Mouse (Mus musculus) CH12F3 (cell line): Measurements from ENCODE around the gene Zdhhc13.

Experiments used
- in situ Hi-C: fragments of 300-500 bp; cut with MboI; formaldehyde crosslinking; loops from 2 replicates; pipeline ENCODE4 v1.14.3; 2020; ENCODE audit warnings: low sequenced_read_pairs

The Zdhhc13 gene

GRCm38 (mm10) chr7:48788851-48789572 lies at the start of gene Zdhhc13:
TSS of gene Zdhhc13 (plus strand) at chr7:48789003.
- in situ Hi-C loops, result no loop called here

- in situ Hi-C loops, result loop anchor here (10.0 kb wide), 1 partner anchor 365 kb away; no protein-coding TSS in a partner anchor
Observed at GRCm38 (mm10) chr7:48749298-48750163, 39.3 kb upstream of the Zdhhc13 start.

DNA sequence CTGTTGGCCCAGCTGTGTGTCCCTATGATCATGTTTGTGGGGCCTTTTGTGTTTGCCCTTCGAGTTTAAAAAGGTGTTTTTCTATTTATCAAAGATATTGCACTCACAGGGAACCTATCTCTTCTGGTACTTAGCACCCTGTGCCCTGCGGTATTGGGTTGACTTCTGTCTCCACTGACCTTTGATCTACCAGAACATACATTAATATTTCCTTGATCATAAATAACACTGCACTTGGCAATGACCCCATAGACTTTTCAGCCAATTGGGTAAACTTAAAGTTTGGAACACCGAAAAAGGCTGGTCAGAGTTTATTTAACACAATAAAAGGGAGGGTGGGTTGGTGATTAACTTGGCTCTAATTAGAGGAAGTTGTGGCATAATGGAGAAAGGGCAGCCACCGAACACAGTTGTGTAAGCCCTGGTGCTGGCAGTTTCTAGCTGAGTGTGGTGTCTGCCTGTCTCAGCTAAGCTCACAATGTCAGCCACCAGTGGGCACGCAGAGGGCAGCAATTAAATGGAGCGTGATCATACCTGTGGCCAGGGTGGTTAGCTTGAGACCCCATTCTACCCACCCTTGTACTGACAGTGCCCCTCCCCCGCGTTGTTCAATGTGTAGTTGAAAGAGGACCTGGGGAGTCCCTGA lies 38.5 kb upstream of the Zdhhc13 start:
- in situ Hi-C loops, result loop anchor here (10.0 kb wide), 1 partner anchor 365 kb away; no protein-coding TSS in a partner anchor

DNA sequence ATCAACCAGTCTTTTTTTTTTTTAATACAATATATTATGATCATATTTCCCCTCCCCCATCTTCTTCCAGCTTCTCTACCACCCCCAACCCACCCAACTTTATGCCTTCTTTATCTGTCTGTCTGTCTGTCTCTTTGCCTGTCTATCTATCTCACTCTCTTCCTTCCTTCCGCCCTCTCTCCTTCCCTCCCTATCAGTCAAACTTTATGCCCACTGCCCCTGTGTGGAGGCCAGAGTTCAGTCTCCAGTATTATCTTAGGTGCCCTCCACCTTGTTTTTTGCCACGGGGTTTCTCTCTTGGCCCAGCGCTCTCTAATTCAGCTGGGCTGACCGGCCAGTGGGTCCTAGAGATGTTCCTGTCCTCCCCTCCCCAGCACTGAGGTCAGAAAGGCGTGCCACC lies 37.6 kb upstream of the Zdhhc13 start:
- in situ Hi-C loops, result loop anchor here (10.0 kb wide), 1 partner anchor 364 kb away; no protein-coding TSS in a partner anchor

- in situ Hi-C loops, result loop anchor here (10.0 kb wide), 1 partner anchor 360 kb away; no protein-coding TSS in a partner anchor
Observed at GRCm38 (mm10) chr7:48754415-48754974, 34.3 kb upstream of the Zdhhc13 start.

DNA sequence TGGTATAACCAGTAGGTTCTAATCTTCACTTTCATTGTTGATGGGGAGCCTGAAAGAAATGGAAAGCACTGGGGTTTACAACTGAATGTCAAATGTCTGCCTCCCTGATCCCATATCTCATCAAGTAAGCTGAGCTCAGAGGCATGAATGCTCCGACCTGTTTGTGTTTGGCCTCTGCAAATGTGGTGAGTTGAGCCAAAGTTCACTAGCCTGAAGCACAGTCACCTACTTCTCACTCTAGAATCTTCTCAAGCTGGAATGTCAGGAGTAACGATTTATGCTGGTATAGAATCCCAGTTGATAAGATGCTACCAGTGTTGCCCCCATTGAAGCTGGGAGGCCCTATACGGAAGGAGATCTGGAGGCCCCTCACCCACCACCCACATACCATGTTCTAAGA lies 33.0 kb upstream of the Zdhhc13 start:
- in situ Hi-C loops, result loop anchor here (10.0 kb wide), 1 partner anchor 359 kb away; no protein-coding TSS in a partner anchor

- in situ Hi-C loops, result loop anchor here (10.0 kb wide), 1 partner anchor 358 kb away; no protein-coding TSS in a partner anchor
Observed at GRCm38 (mm10) chr7:48756306-48756931, 32.4 kb upstream of the Zdhhc13 start.

GRCm38 (mm10) chr7:48758083-48758482 lies 30.7 kb upstream of the Zdhhc13 start:
- in situ Hi-C loops, result loop anchor here (10.0 kb wide), 1 partner anchor 357 kb away; no protein-coding TSS in a partner anchor

GRCm38 (mm10) chr7:48760789-48761188 lies 28.0 kb upstream of the Zdhhc13 start:
- in situ Hi-C loops, result no loop called here

GRCm38 (mm10) chr7:48762289-48762688 lies 26.5 kb upstream of the Zdhhc13 start:
- in situ Hi-C loops, result no loop called here

- in situ Hi-C loops, result no loop called here
Observed at GRCm38 (mm10) chr7:48762721-48763120, 26.1 kb upstream of the Zdhhc13 start.

GRCm38 (mm10) chr7:48765959-48766358 lies 22.8 kb upstream of the Zdhhc13 start:
- in situ Hi-C loops, result no loop called here

- in situ Hi-C loops, result no loop called here
Observed at GRCm38 (mm10) chr7:48769721-48770120, 19.1 kb upstream of the Zdhhc13 start.

- in situ Hi-C loops, result no loop called here
Observed at GRCm38 (mm10) chr7:48772060-48772734, 16.6 kb upstream of the Zdhhc13 start.

DNA sequence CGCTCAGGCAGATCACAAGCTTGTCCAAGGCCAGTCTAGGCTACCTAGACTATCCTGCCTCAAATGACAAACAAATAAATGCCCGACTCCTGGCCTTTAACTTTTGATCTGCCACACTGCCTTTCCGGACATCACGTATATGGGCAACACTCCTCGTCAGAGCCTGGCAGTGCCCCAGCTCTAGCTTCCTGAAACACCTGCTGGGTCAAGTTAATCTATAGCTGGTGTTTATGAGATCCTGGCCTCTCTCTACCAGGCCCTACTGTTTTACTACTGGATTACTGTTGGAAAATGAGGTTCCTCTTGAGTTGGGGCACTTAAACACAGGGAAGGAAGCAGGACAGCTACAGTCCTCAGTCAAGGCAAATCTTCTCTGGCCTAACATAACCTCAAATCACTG lies 15.5 kb upstream of the Zdhhc13 start:
- in situ Hi-C loops, result no loop called here

GRCm38 (mm10) chr7:48774633-48775032 lies 14.2 kb upstream of the Zdhhc13 start:
- in situ Hi-C loops, result no loop called here

- in situ Hi-C loops, result no loop called here
Observed at GRCm38 (mm10) chr7:48775436-48775835, 13.4 kb upstream of the Zdhhc13 start.

DNA sequence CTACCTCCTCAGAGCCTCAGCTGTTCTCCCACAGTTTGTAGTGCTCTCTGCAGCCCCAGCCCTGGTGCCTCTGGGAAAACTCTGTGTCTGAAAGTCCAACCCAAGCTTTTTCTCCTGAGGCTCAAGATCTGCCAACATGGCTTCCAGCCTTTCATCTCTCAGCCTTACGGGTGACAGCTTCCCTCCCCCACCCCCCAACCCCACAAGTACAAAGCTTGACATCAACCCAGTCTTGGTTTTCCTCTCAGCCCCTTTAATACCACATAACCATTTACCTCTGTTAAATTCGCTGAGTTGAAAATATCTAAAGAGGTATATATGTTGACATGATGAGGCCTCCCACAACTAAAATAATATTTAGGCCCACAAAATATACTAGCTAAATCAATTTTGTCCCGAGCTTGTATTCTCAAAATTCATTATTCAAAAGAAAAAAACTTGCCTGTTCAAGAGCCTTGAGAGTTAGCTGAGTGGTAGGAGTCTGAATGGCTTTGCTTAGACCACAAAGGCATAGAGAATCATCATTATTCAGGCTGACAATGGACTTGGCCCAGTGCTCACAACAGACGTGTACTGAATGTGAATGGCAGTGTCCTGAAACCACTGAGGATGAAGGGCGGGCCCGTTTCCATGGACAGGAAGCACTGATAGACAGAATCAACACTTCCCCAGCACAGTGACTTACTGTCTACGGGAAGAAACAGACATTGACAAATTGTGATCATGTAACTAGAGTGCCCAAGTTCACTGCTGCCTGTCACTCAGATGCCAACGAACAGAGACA lies 10.9 kb upstream of the Zdhhc13 start:
- in situ Hi-C loops, result no loop called here

DNA sequence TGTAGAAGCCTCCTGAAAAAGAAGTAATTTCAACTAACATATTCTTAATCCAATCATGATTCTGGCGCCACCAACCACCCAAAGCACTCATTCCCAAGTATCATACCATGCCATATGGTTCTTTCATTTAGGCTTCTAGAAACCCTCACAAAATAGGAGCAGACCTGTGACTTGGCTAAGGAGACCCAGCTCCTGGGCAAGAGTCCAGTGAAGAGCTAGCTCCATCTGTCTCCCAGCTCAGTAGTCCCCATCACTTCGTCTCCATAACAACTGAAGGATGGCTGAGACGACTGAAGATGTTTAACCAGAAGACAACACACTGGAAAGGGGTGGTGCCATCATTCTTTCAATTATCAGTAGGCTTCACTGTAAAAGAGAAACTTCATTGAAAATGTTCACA lies 9.7 kb upstream of the Zdhhc13 start:
- in situ Hi-C loops, result no loop called here
